ENCODE assay signal across 8 mouse cellular contexts in genomic region chr4:99929613-99930517, GRCm38 (mm10). TPM values are rescaled to one million over a fixed set of nuclear protein-coding genes. Genes with fewer than 3 reads are reported as not detected.
DNase-seq lines count a peak whose midpoint lies in the region; ATAC-seq and TF ChIP-seq lines count a peak whose summit lies in the region.

TSS of gene Itgb3bp (minus strand) at chr4:99929813.

- peak; percentile 49 to 71 for DNase-seq in cerebellum, postnatal 4 days (ENCODE audit: low spot score in 2 of 2)
- DNase-seq in gastrocnemius, adult 8-10 months (ENCODE audit: low spot score in 2 of 2) = peak; percentile 87 to 95
- peak; percentile 85 for DNase-seq in hindbrain, postnatal 0 days (ENCODE audit: low spot score)
- peak; percentile 39 to 68 for DNase-seq in left cerebral cortex, adult 9 months (ENCODE audit: low spot score in 2 of 2)
- peak; percentile 71 for DNase-seq in right cerebral cortex, postnatal 14 days
- DNase-seq in urinary bladder, postnatal 25 days (ENCODE audit: low spot score) = peak; percentile 59

- H3K4me1 ChIP-seq in hindbrain, postnatal 0 days (ENCODE audit: insufficient read depth, low read length) = peaks cover 10% of the 10 kb centered on the region
- peaks cover 80% of the 10 kb centered on the region for H3K4me1 ChIP-seq in megakaryocyte, embryonic 14.5 days

- under 1% methylated on average over 56 of the region's 57 CpGs for WGBS in hindbrain, postnatal 0 days

- ATAC-seq in activated CD4-positive, CD25-positive, alpha-beta regulatory T cell, adult 4 months = peak; percentile 67
- ATAC-seq in hindbrain, postnatal 0 days = peak; percentile 95

- H3K36me3 ChIP-seq in hindbrain, postnatal 0 days (ENCODE audit: insufficient read depth, low read length) = no peaks in the 10 kb centered on the region
- peaks cover 33% of the 10 kb centered on the region for H3K36me3 ChIP-seq in megakaryocyte, embryonic 14.5 days (replicated peaks; ENCODE audit: low read length)

- peak within 1 kb of the TSS; percentile 94 for H3K27ac ChIP-seq in hindbrain, postnatal 0 days

- H3K4me3 ChIP-seq in hindbrain, postnatal 0 days (ENCODE audit: low read length) = peak within 1 kb of the TSS; percentile 72
- peak within 1 kb of the TSS; percentile 99 for H3K4me3 ChIP-seq in megakaryocyte, embryonic 14.5 days (replicated peaks)

- no peaks in the 10 kb centered on the region for H3K9me3 ChIP-seq in hindbrain, postnatal 0 days (ENCODE audit: low read length)
- no peaks in the 10 kb centered on the region for H3K9me3 ChIP-seq in megakaryocyte, embryonic 14.5 days

- H3K4me2 ChIP-seq in hindbrain, postnatal 0 days (ENCODE audit: low read depth, low read length) = peak within 1 kb of the TSS; percentile 77

- TF ChIP-seq CTCF in hindbrain, postnatal 0 days (IDR thresholded peaks at IDR 0.05; ENCODE audit: low read depth) = no peak; the same call in 1 of the 2 replicates

- H3K27me3 ChIP-seq in hindbrain, postnatal 0 days (ENCODE audit: insufficient read depth, low read length) = no peaks in the 10 kb centered on the region
- H3K27me3 ChIP-seq in megakaryocyte, embryonic 14.5 days (replicated peaks) = no peaks in the 10 kb centered on the region

- peak within 1 kb of the TSS; percentile 81 for H3K9ac ChIP-seq in hindbrain, postnatal 0 days (replicated peaks; ENCODE audit: low read length)

RNA-seq across cellular contexts. Expression of gene Itgb3bp, which starts in this region (rescaled TPM):
- polyA plus RNA-seq in activated CD4-positive, CD25-positive, alpha-beta regulatory T cell, adult 4 months (2017; shearing (Covaris generic)) = 10 to 100 TPM; 23.7 to 33.1 TPM
- 1 to 10 TPM; 3.4 to 7.5 (median 5.4) TPM for total RNA-seq in gastrocnemius, adult 8-10 months (2022)
- total RNA-seq in hindbrain, postnatal 0 days (2014; rRNA removed) = 1.8 and 2.8 TPM in 2 replicates
- 12.7 and 13.9 TPM in 2 replicates for polyA plus RNA-seq in hindbrain, postnatal 0 days (2015; fragmentation: Nextera tagmentation; extraction: Ambion mirVana)
- polyA plus RNA-seq in megakaryocyte, embryonic 14.5 days (2012; ENCODE audit: insufficient read depth, low replicate concordance) = 1.1 TPM in 1 of 2 replicates, not detected in the other

Comparison
In these comparisons a context has a peak if more than half of its experiments do, and no peak if none do; other contexts are left out.
1. Peak in every context shown above with its lines: DNase-seq, ATAC-seq, H3K4me3 ChIP-seq and H3K27ac ChIP-seq.